Mouse (Mus musculus) kidney, embryonic 14.5 days (tissue): Measurements from ENCODE around the gene Tubb4a. TPM values are rescaled to one million over a fixed set of nuclear protein-coding genes. Genes with fewer than 3 reads are reported as not detected.

Experiments used
- ATAC-seq: fragments of 200-750 bp; cut with Nextera tagmentation; 2 replicates; pipeline ENCODE4 v1.8.0; 2017; ENCODE audit warnings: moderate number of reproducible peaks, mild to moderate bottlenecking, moderate TSS enrichment, moderate library complexity; ENCODE audit not compliant: low FRiP score, low TSS enrichment
- H3K27ac ChIP-seq: fragments of 300-500 bp; sonication (generic); 2 replicates; pipeline ENCODE4 v1.5.1; 2014; ENCODE audit warnings: low read depth, mild to moderate bottlenecking, low read length, moderate library complexity, mixed read lengths
- H3K27me3 ChIP-seq: fragments of 300-500 bp; sonication (generic); 2 replicates; pipeline ENCODE4 v1.6.1; 2014; ENCODE audit warnings: mild to moderate bottlenecking, low read length; ENCODE audit not compliant: control insufficient read depth, insufficient read depth
- H3K36me3 ChIP-seq: fragments of 300-500 bp; sonication (generic); 2 replicates; pipeline ENCODE4 v1.6.1; 2014; ENCODE audit warnings: low read length, mixed read lengths; ENCODE audit not compliant: control insufficient read depth, insufficient read depth
- H3K4me1 ChIP-seq: fragments of 300-500 bp; sonication (generic); 2 replicates; pipeline ENCODE4 v1.6.1; 2014; ENCODE audit warnings: low read length, mixed read lengths; ENCODE audit not compliant: control insufficient read depth, insufficient read depth
- H3K4me2 ChIP-seq: fragments of 300-500 bp; sonication (generic); replicated peaks from 2 replicates; pipeline ENCODE4 v1.6.1; 2014; ENCODE audit warnings: low read depth, mild to moderate bottlenecking, low read length
- H3K4me3 ChIP-seq: fragments of 300-500 bp; sonication (generic); 2 replicates; pipeline ENCODE4 v1.5.1; 2014; ENCODE audit warnings: mild to moderate bottlenecking, low read length
- H3K9ac ChIP-seq: fragments of 300-500 bp; sonication (generic); 2 replicates; pipeline ENCODE4 v1.6.1; 2014; ENCODE audit warnings: low read depth, mild to moderate bottlenecking, low read length, moderate library complexity
- H3K9me3 ChIP-seq: fragments of 300-500 bp; sonication (generic); 2 replicates; pipeline ENCODE4 v1.6.1; 2016; ENCODE audit warnings: low read length; ENCODE audit not compliant: control insufficient read depth
- WGBS: fragments of 180-500 bp; shearing (Covaris S2); extraction: QIAGEN DNeasy Blood & Tissue Kit; methylation state at CpG from one replicate; pipeline ENCODE4 v1.1.7; 2014; 5-methylcytosine and 5-hydroxymethylcytosine counted together
- polyA plus RNA-seq: library from polyadenylated mRNA; unstranded; fragments of >200 nt; fragmentation: Nextera tagmentation; extraction: Ambion mirVana; gene quantifications from 2 replicates; pipeline ENCODE4 v1.2.1, GENCODE M21; 2014

Gene Tubb4a
- polyA plus RNA-seq, 1 experiment from 2014 or later, result 23.8 TPM

GRCm38 (mm10) chr17:57094222-57094621, 6.6 kb upstream of the Tubb4a start:
- no peak overlapping the region for H3K27ac ChIP-seq
- H3K9ac ChIP-seq, result no peak overlapping the region
- no peaks in the 10 kb centered on the region for H3K9me3 ChIP-seq
- H3K36me3 ChIP-seq, result no peaks in the 10 kb centered on the region
- no peak for ATAC-seq
- WGBS, result 96% methylated on average over 3 of the region's 3 CpGs
- no peak overlapping the region for H3K4me2 ChIP-seq
- H3K27me3 ChIP-seq, result no peaks in the 10 kb centered on the region
- H3K4me1 ChIP-seq, result no peaks in the 10 kb centered on the region
- no peak overlapping the region for H3K4me3 ChIP-seq

GRCm38 (mm10) chr17:57085970-57086757, 1.4 kb downstream of the Tubb4a start:
- Histone ChIP-seq H3K4me1 (peaks cover 10% of the 10 kb centered on the region), H3K4me2 (no peak overlapping the region), H3K4me3 (no peak overlapping the region), H3K36me3 (no peaks in the 10 kb centered on the region), H3K9me3 (no peaks in the 10 kb centered on the region), H3K9ac (no peak overlapping the region), H3K27ac (no peak overlapping the region), H3K27me3 (no peaks in the 10 kb centered on the region; the same call in 1 of the 2 replicates)
- no peak for ATAC-seq
- 87% methylated on average over 11 of the region's 11 CpGs for WGBS

DNA sequence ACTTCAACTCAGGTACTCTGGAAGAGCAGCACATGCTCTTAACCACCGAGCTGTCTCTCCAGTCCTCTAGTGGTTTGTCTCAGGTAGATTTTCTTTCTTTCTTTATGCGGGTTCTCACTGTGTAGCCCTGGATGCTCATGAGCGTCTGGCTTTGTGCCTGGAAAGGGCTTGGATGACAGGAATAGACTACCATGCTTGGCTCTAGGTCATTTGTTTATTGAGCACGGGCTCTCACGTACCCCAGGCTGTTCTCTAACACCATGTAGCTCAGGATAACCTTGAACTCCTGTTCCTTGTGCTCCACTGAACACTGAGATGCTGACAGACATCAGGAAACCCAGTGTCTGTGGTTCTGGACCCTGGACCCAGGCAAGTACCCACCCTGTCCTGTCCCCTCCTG, 5.1 kb downstream of the Tubb4a start:
- Histone ChIP-seq H3K9ac (no peak overlapping the region), H3K4me3 (no peak overlapping the region), H3K9me3 (no peaks in the 10 kb centered on the region), H3K4me1 (peaks cover 8% of the 10 kb centered on the region), H3K27me3 (no peaks in the 10 kb centered on the region), H3K27ac (no peak overlapping the region), H3K4me2 (no peak overlapping the region), H3K36me3 (no peaks in the 10 kb centered on the region)
- ATAC-seq, result no peak
- WGBS, result 81% methylated on average over 5 of the region's 5 CpGs

DNA sequence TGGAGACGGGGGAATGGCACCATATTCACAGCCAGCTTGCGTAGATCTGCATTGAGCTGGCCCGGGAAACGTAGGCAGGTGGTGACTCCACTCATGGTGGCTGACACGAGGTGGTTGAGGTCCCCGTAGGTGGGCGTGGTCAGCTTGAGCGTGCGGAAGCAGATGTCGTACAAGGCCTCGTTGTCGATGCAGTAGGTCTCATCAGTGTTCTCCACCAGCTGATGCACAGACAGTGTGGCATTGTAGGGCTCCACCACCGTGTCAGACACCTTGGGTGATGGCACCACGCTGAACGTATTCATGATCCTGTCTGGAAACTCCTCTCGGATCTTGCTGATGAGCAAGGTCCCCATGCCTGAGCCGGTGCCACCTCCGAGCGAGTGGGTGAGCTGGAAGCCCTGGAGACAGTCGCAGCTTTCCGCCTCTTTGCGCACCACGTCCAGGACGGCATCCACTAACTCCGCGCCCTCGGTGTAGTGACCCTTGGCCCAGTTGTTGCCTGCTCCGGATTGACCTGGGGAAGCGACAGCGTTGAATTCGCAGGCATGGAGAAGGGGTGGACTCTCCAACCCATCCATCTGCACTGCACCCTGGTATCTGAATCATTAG, 6.2 kb downstream of the Tubb4a start:
- H3K27ac ChIP-seq, result no peak overlapping the region
- H3K4me3 ChIP-seq, result no peak overlapping the region
- H3K4me1 ChIP-seq, result no peaks in the 10 kb centered on the region
- no peaks in the 10 kb centered on the region for H3K27me3 ChIP-seq
- no peak for ATAC-seq
- no peak overlapping the region for H3K9ac ChIP-seq
- whole genome bisulfite sequencing, result 93% methylated on average over 31 of the region's 31 CpGs
- H3K36me3 ChIP-seq, result no peaks in the 10 kb centered on the region
- no peak overlapping the region for H3K4me2 ChIP-seq
- no peaks in the 10 kb centered on the region for H3K9me3 ChIP-seq

DNA sequence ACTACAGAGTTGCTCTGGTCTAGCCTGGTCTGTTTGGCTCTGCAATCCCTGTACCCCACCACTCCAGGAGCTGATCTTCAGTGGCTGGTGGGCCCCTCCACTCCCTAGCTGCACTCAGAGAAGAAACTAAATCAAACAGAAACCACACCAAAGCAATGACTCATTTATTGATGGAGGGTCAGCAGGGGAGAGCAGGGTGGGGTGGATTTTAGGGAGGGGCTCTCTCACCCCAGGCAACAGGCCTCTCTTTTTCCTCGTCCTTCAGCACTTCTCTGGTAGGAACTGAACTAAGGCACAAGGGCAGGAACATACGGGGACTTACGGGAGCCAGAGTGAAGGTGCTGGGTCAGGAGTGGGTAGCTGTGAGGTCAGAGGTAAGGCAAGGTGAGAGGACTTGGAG, 7.7 kb downstream of the Tubb4a start:
- H3K9me3 ChIP-seq, result no peaks in the 10 kb centered on the region
- no peak for ATAC-seq
- H3K4me3 ChIP-seq, result no peak overlapping the region

DNA sequence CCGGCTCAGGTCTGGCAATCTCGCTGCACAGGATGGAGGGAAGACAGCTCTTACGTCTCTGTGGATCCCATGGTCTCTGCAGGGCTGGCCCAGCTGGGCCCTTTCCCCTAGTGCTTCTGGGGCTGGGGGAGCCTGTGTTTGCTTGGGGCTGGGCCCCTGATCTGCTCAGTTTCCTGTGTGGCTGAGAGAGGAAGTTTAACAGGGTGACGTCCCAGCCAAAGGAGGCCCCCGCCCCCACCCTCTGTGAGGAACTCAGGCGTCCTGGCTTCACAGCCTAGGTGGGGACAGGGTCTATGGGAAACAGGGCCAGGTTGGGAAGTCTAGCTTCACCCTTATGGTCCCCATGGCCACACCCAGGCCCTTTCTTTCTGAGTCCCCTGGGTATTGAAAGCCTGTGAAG, 9.2 kb downstream of the Tubb4a start, which contains the start of gene Dennd1c:
TSS of gene Dennd1c (minus strand) at position 179 of the 400 bp plus-strand sequence.
- no peaks in the 10 kb centered on the region for H3K27me3 ChIP-seq
- no peaks in the 10 kb centered on the region for H3K9me3 ChIP-seq
- 41% methylated on average over 6 of the region's 6 CpGs for WGBS
- no peak for ATAC-seq
- no peak within 1 kb of the TSS for H3K4me2 ChIP-seq
- H3K4me3 ChIP-seq, result no peak within 1 kb of the TSS
- H3K36me3 ChIP-seq, result no peaks in the 10 kb centered on the region
- no peaks in the 10 kb centered on the region for H3K4me1 ChIP-seq
- no peak within 1 kb of the TSS; the same call in 1 of the 2 replicates for H3K9ac ChIP-seq
- H3K27ac ChIP-seq, result no peak within 1 kb of the TSS

More for the DNA sequence above, 7.7 kb downstream of the Tubb4a start:
- Histone ChIP-seq H3K4me1 (no peaks in the 10 kb centered on the region), H3K9ac (no peak overlapping the region), H3K27ac (no peak overlapping the region), H3K4me2 (no peak overlapping the region), H3K36me3 (no peaks in the 10 kb centered on the region), H3K27me3 (no peaks in the 10 kb centered on the region)
- 70% methylated on average over 3 of the region's 3 CpGs for WGBS

GRCm38 (mm10) chr17:57076916-57077315, 10.7 kb downstream of the Tubb4a start:
- Histone ChIP-seq H3K27me3 (no peaks in the 10 kb centered on the region), H3K4me3 (no peak overlapping the region), H3K36me3 (no peaks in the 10 kb centered on the region), H3K9ac (no peak overlapping the region), H3K4me1 (no peaks in the 10 kb centered on the region), H3K4me2 (no peak overlapping the region), H3K9me3 (no peaks in the 10 kb centered on the region), H3K27ac (no peak overlapping the region)
- whole genome bisulfite sequencing, result 51% methylated on average over 3 of the region's 3 CpGs
- no peak for ATAC-seq

DNA sequence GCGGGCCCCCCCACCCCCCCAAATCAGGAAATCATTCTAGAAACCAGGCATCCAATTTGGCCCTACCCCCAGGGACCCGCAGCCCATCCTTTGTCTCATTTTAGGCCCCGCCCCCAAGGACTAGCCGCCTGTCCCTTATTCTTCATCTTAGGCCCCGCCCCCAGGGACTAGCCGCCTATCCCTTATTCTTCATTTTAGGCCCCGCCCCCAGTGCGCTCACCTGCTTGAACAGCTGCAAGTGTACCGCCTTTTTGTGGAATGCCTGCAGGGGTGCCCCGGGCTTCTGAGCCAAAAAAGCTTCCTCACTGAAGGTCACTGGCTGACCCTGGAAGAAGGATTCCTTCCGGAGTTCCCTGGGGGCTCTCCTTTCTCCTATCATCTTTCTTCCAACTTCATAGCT, 16.9 kb downstream of the Tubb4a start:
- H3K4me1 ChIP-seq, result no peaks in the 10 kb centered on the region
- H3K36me3 ChIP-seq, result no peaks in the 10 kb centered on the region
- no peaks in the 10 kb centered on the region for H3K27me3 ChIP-seq
- H3K9ac ChIP-seq, result no peak overlapping the region
- peak; percentile 51; the same call in 1 of the 2 replicates for ATAC-seq
- no peaks in the 10 kb centered on the region for H3K9me3 ChIP-seq
- peak overlapping the region; percentile 42 for H3K4me2 ChIP-seq
- WGBS, result 3% methylated on average over 11 of the region's 11 CpGs
- H3K27ac ChIP-seq, result no peak overlapping the region
- H3K4me3 ChIP-seq, result 0 out of 2 replicates have a peak overlapping the region, but pooled peaks have one; percentile 12

GRCm38 (mm10) chr17:57070272-57070671, 17.3 kb downstream of the Tubb4a start:
- 9% methylated on average over 9 of the region's 9 CpGs for WGBS
- Histone ChIP-seq H3K36me3 (no peaks in the 10 kb centered on the region), H3K4me1 (no peaks in the 10 kb centered on the region), H3K27me3 (no peaks in the 10 kb centered on the region), H3K27ac (no peak overlapping the region), H3K4me3 (0 out of 2 replicates have a peak overlapping the region, but pooled peaks have one; percentile 12), H3K9me3 (no peaks in the 10 kb centered on the region), H3K9ac (0 out of 2 replicates have a peak overlapping the region, but pooled peaks have one; percentile 20), H3K4me2 (peak overlapping the region; percentile 42)
- ATAC-seq, result no peak
